Mouse (Mus musculus) naive thymus-derived CD4-positive, alpha-beta T cell, adult 5 months (primary cell): Measurements from ENCODE around the gene Cntnap5c. TPM values are rescaled to one million over a fixed set of nuclear protein-coding genes. Genes with fewer than 3 reads are reported as not detected.

Experiments
- polyA plus RNA-seq: library from polyadenylated mRNA; unstranded; fragments of 100-300 nt; shearing (Covaris generic); gene quantifications from one replicate; pipeline ENCODE4 v1.2.1, GENCODE M21; 2017

Cntnap5c gene
- not detected for polyA plus RNA-seq

GRCm38 (mm10) chr17:57768622-57769610 is at the start of gene Cntnap5c:
Cntnap5c (plus strand) TSS chr17:57769570.

GRCm38 (mm10) chr17:57742119-57742518 is 27.3 kb upstream of the Cntnap5c start, which contains the start of gene Gm21834:
Gm21834 (minus strand) TSS chr17:57742219.

Other genes with a start within 250 kb of the Cntnap5c start
- 0.11 TPM for gene Vmn2r120, start 224.1 kb upstream of the Cntnap5c start, polyA plus RNA-seq
- gene Gm21834, start 27.4 kb upstream of the Cntnap5c start, polyA plus RNA-seq: not detected